Mouse (Mus musculus): ENCODE measurements around the gene 4833427G06Rik.
A peak's percentile ranks its signal among the peaks of the same experiment; 100 is the strongest.
"Not testable (repeated sequence)": the region's sequence is repeated elsewhere in the genome, so short reads cannot be mapped to it uniquely, and the experiment has no call there.

4833427G06Rik gene

GRCm38 (mm10) chr9:51101756-51102425 lies at the start of gene 4833427G06Rik:
4833427G06Rik (minus strand) TSS chr9:51102078.
- peak in 1 of 2 experiments; percentile 22 for DNase-seq (ENCODE audit: low spot score in 2 of 2)

- DNase-seq (ENCODE audit: low spot score in 2 of 2): no peak
Measured at GRCm38 (mm10) chr9:51147294-51147693, 45.4 kb upstream of the 4833427G06Rik start.

- no peak for DNase-seq (ENCODE audit: low spot score in 2 of 2)
Measured at GRCm38 (mm10) chr9:51146496-51146895, 44.6 kb upstream of the 4833427G06Rik start.

- DNase-seq (ENCODE audit: low spot score in 2 of 2): no peak
Measured at GRCm38 (mm10) chr9:51144218-51144617, 42.3 kb upstream of the 4833427G06Rik start.

- DNase-seq (ENCODE audit: low spot score in 2 of 2): no peak
Measured at GRCm38 (mm10) chr9:51143437-51143836, 41.6 kb upstream of the 4833427G06Rik start.

- DNase-seq (ENCODE audit: low spot score in 2 of 2): no peak
Measured at GRCm38 (mm10) chr9:51140711-51141110, 38.8 kb upstream of the 4833427G06Rik start.

- DNase-seq (ENCODE audit: low spot score in 2 of 2): not testable (repeated sequence)
Measured at GRCm38 (mm10) chr9:51139401-51139800, 37.5 kb upstream of the 4833427G06Rik start.

GRCm38 (mm10) chr9:51138301-51138700 lies 36.4 kb upstream of the 4833427G06Rik start:
- no peak for DNase-seq (ENCODE audit: low spot score in 2 of 2)

GRCm38 (mm10) chr9:51137836-51138235 lies 36.0 kb upstream of the 4833427G06Rik start:
- DNase-seq (ENCODE audit: low spot score in 2 of 2): no peak

GRCm38 (mm10) chr9:51137432-51137831 lies 35.6 kb upstream of the 4833427G06Rik start:
- no peak for DNase-seq (ENCODE audit: low spot score in 2 of 2)

GRCm38 (mm10) chr9:51136985-51137384 lies 35.1 kb upstream of the 4833427G06Rik start:
- no peak for DNase-seq (ENCODE audit: low spot score in 2 of 2)

- DNase-seq (ENCODE audit: low spot score in 2 of 2): no peak
Measured at GRCm38 (mm10) chr9:51114767-51115166, 12.9 kb upstream of the 4833427G06Rik start.

- DNase-seq (ENCODE audit: low spot score in 2 of 2): no peak
Measured at GRCm38 (mm10) chr9:51105751-51106150, 3.9 kb upstream of the 4833427G06Rik start.

- peak in 1 of 2 experiments; percentile 23 for DNase-seq (ENCODE audit: low spot score in 2 of 2)
Measured at GRCm38 (mm10) chr9:51103808-51104514, 2.1 kb upstream of the 4833427G06Rik start.

- DNase-seq (ENCODE audit: low spot score in 2 of 2): peak in 1 of 2 experiments; percentile 28
Measured at GRCm38 (mm10) chr9:51102963-51103807, 1.3 kb upstream of the 4833427G06Rik start.

- DNase-seq (ENCODE audit: low spot score in 2 of 2): no peak
Measured at GRCm38 (mm10) chr9:51096306-51096705, 5.6 kb downstream of the 4833427G06Rik start.

GRCm38 (mm10) chr9:51093697-51094096 lies 8.2 kb downstream of the 4833427G06Rik start:
- no peak for DNase-seq (ENCODE audit: low spot score in 2 of 2)

GRCm38 (mm10) chr9:51081614-51082013 lies 20.3 kb downstream of the 4833427G06Rik start:
- no peak for DNase-seq (ENCODE audit: low spot score in 2 of 2)

- peak; percentile 76 to 78 for DNase-seq (ENCODE audit: low spot score in 2 of 2)
Measured at GRCm38 (mm10) chr9:51076979-51077315, 24.9 kb downstream of the 4833427G06Rik start, which contains the start of gene Layn. Layn (minus strand) TSS chr9:51077094.

- DNase-seq (ENCODE audit: low spot score in 2 of 2): no peak
Measured at GRCm38 (mm10) chr9:51076300-51076978, 25.4 kb downstream of the 4833427G06Rik start.

- no peak for DNase-seq (ENCODE audit: low spot score in 2 of 2)
Measured at GRCm38 (mm10) chr9:51075780-51076179, 26.1 kb downstream of the 4833427G06Rik start.

- no peak for DNase-seq (ENCODE audit: low spot score in 2 of 2)
Measured at GRCm38 (mm10) chr9:51070801-51071200, 31.1 kb downstream of the 4833427G06Rik start.

Data from frontal cortex, postnatal 10 days (tissue).